Mouse (Mus musculus) bone marrow, adult 2 months (tissue): ENCODE data around the gene Klhl40.

Experiments used
- CTCF ChIP-seq: fragments of 200-500 bp; IDR thresholded peaks from 2 replicates; pipeline ENCODE4 v1.5.1; 2011; ENCODE audit warnings: low read length, control low read depth; ENCODE audit not compliant: control insufficient read depth, insufficient read depth
- POLR2A ChIP-seq: fragments of 200-500 bp; IDR thresholded peaks from 2 replicates; pipeline ENCODE4 v1.6.1; 2011; ENCODE audit warnings: low read depth, mild to moderate bottlenecking, control low read depth, low read length, borderline replicate concordance; ENCODE audit not compliant: control insufficient read depth

- TF ChIP-seq POLR2A (no peak), CTCF (no peak)
Observed at GRCm38 (mm10) chr9:121807546-121807945, 30.1 kb downstream of the Klhl40 start.
